Mouse (Mus musculus) kidney, adult 2 months (tissue): ENCODE results near the gene Casp3.

ENCODE experiments used
- CTCF ChIP-seq: fragments of 200-500 bp; conservative IDR thresholded peaks from 2 replicates; pipeline ENCODE4 v1.5.1; 2011; ENCODE audit warnings: low read depth, mild to moderate bottlenecking, control low read depth, low read length, moderate library complexity, mixed read lengths; ENCODE audit not compliant: insufficient read depth, insufficient read length
- POLR2A ChIP-seq: fragments of 200-500 bp; IDR thresholded peaks from one replicate; pipeline ENCODE4 v1.6.1; 2011; ENCODE audit warnings: low read depth, low read length, control low read depth

- TF ChIP-seq POLR2A (no peak), CTCF (no peak)
Observed at GRCm38 (mm10) chr8:46639010-46639571, 22.0 kb downstream of the Casp3 start.
